9 mouse cellular contexts compared by ENCODE assay signal in genomic region chr13:34342286-34342890, GRCm38 (mm10). TPM values are rescaled to one million over a fixed set of nuclear protein-coding genes. Genes with fewer than 3 reads are reported as not detected.
DNase-seq lines count a peak whose midpoint lies in the region; ATAC-seq lines count a peak whose summit lies in the region.
"Had no signal": no experiment of that assay in that cellular context is flagged by ENCODE, and none has a peak within 500 bp of the region (broad histone marks: within the 10 kb centered on the region; RNA-seq: fewer than 3 reads in every experiment).

No protein-coding gene starts in this region.

- 0 out of 2 replicates have a peak overlapping the region, but pooled peaks have one; percentile 99 for H3K4me2 ChIP-seq in kidney, embryonic 15.5 days
- H3K4me2 ChIP-seq in hindbrain, embryonic 14.5 days (replicated peaks) = peak overlapping the region; percentile 74
- peak overlapping the region; percentile 91 for H3K4me2 ChIP-seq in midbrain, embryonic 12.5 days (replicated peaks)

- WGBS in kidney, embryonic 15.5 days = 84% methylated on average over 6 of the region's 6 CpGs
- WGBS in hindbrain, embryonic 14.5 days = 19% methylated on average over 6 of the region's 6 CpGs
- 30% methylated on average over 6 of the region's 6 CpGs for WGBS in midbrain, embryonic 12.5 days

- H3K9ac ChIP-seq in kidney, embryonic 15.5 days = no peak overlapping the region
- peak overlapping the region; percentile 97 for H3K9ac ChIP-seq in hindbrain, embryonic 14.5 days
- H3K9ac ChIP-seq in midbrain, embryonic 12.5 days (replicated peaks) = peak overlapping the region; percentile 94

- no peak overlapping the region; the same call in 1 of the 2 replicates for H3K4me3 ChIP-seq in kidney, embryonic 15.5 days (replicated peaks)
- peak overlapping the region; percentile 80 for H3K4me3 ChIP-seq in brown adipose tissue, adult 24 weeks (ENCODE audit: insufficient read depth, low read depth, low read length)
- peak overlapping the region; percentile 74 for H3K4me3 ChIP-seq in hindbrain, embryonic 14.5 days (replicated peaks; ENCODE audit: low read length)
- peak overlapping the region; percentile 79 for H3K4me3 ChIP-seq in midbrain, embryonic 12.5 days

- no peak overlapping the region for H3K27ac ChIP-seq in kidney, embryonic 15.5 days
- no peak overlapping the region for H3K27ac ChIP-seq in brown adipose tissue, adult 24 weeks (replicated peaks; ENCODE audit: low read depth, low read length)
- no peak overlapping the region for H3K27ac ChIP-seq in hindbrain, embryonic 14.5 days
- H3K27ac ChIP-seq in midbrain, embryonic 12.5 days (replicated peaks) = no peak overlapping the region

- H3K4me1 ChIP-seq in kidney, embryonic 15.5 days = peaks cover 25% of the 10 kb centered on the region
- H3K4me1 ChIP-seq in brown adipose tissue, adult 24 weeks (ENCODE audit: control insufficient read depth, insufficient read depth, insufficient read length, low read length) = peaks cover 5% of the 10 kb centered on the region
- H3K4me1 ChIP-seq in hindbrain, embryonic 14.5 days (replicated peaks; ENCODE audit: control insufficient read depth, insufficient read depth, low read length) = peaks cover 38% of the 10 kb centered on the region
- H3K4me1 ChIP-seq in midbrain, embryonic 12.5 days = peaks cover 44% of the 10 kb centered on the region

- H3K9me3 ChIP-seq in kidney, embryonic 15.5 days (replicated peaks) = no peaks in the 10 kb centered on the region
- H3K9me3 ChIP-seq in hindbrain, embryonic 14.5 days (ENCODE audit: control insufficient read depth, low read length) = no peaks in the 10 kb centered on the region
- no peaks in the 10 kb centered on the region for H3K9me3 ChIP-seq in midbrain, embryonic 12.5 days

- DNase-seq in kidney, postnatal 36 days = no peak
- DNase-seq in hindbrain, embryonic 14.5 days (ENCODE audit: low spot score) = no peak
- no peak for DNase-seq in cerebellum, postnatal 4 days (ENCODE audit: low spot score in 2 of 2)
- DNase-seq in frontal cortex, postnatal 14 days (ENCODE audit: low spot score in 2 of 2) = no peak
- no peak for DNase-seq in adrenal gland, postnatal 4 days (ENCODE audit: low spot score in 2 of 2)
- DNase-seq: heart, postnatal 4 days had no signal

- no peak for ATAC-seq in kidney, embryonic 15.5 days (replicated peaks; ENCODE audit: low FRiP score)
- no peak for ATAC-seq in hindbrain, embryonic 14.5 days (ENCODE audit: low FRiP score)
- no peak for ATAC-seq in midbrain, embryonic 12.5 days (ENCODE audit: low FRiP score, low read depth)

- H3K36me3 ChIP-seq in kidney, embryonic 15.5 days = no peaks in the 10 kb centered on the region
- H3K36me3 ChIP-seq in hindbrain, embryonic 14.5 days (replicated peaks; ENCODE audit: control insufficient read depth, insufficient read depth) = no peaks in the 10 kb centered on the region
- H3K36me3 ChIP-seq in midbrain, embryonic 12.5 days = peaks cover 4% of the 10 kb centered on the region

- peaks cover 41% of the 10 kb centered on the region for H3K27me3 ChIP-seq in kidney, embryonic 15.5 days
- no peaks in the 10 kb centered on the region for H3K27me3 ChIP-seq in hindbrain, embryonic 14.5 days (ENCODE audit: control insufficient read depth, insufficient read depth, low read length)
- H3K27me3 ChIP-seq in midbrain, embryonic 12.5 days = peaks cover 5% of the 10 kb centered on the region; the same call in 1 of the 2 replicates

RNA-seq across cellular contexts. Expression of gene Slc22a23, which starts 2.6 kb away (rescaled TPM):
- polyA plus RNA-seq in kidney, embryonic 15.5 days (2015; fragmentation: Nextera tagmentation; extraction: Ambion mirVana) = 2.4 and 2.6 TPM in 2 replicates
- polyA plus RNA-seq in brown adipose tissue, adult 24 weeks (2012; ENCODE audit: insufficient read depth, insufficient read length, missing spikeins) = 7.7 and 16.1 TPM in 2 replicates
- 27.0 and 28.5 TPM in 2 replicates for polyA plus RNA-seq in hindbrain, embryonic 14.5 days (2014; fragmentation: Nextera tagmentation; extraction: Ambion mirVana)
- 24.3 and 26.5 TPM in 2 replicates for polyA plus RNA-seq in midbrain, embryonic 12.5 days (2016; fragmentation: Nextera tagmentation; extraction: Ambion mirVana)
- 1 to 10 TPM; 7.9 to 8.6 TPM for total RNA-seq in adrenal gland, postnatal 4 days (2021)
